8 mouse cellular contexts compared by ENCODE assay signal in genomic region chr1:167691911-167692682, GRCm38 (mm10). TPM values are rescaled to one million over a fixed set of nuclear protein-coding genes. Genes with fewer than 3 reads are reported as not detected.
DNase-seq lines count a peak whose midpoint lies in the region; ATAC-seq and TF ChIP-seq lines count a peak whose summit lies in the region.

No protein-coding gene starts in this region.

- no peak overlapping the region; the same call in 1 of the 2 replicates for H3K4me2 ChIP-seq in forebrain, embryonic 16.5 days (ENCODE audit: low read length)
- peak overlapping the region; percentile 20; the same call in 1 of the 2 replicates for H3K4me2 ChIP-seq in liver, embryonic 15.5 days

- H3K9me3 ChIP-seq in E14TG2a.4 (ENCODE audit: low read length): peaks cover 7% of the 10 kb centered on the region; the same call in 1 of the 2 replicates
- H3K9me3 ChIP-seq in forebrain, embryonic 16.5 days (ENCODE audit: control insufficient read depth, low read length): no peaks in the 10 kb centered on the region
- no peaks in the 10 kb centered on the region for H3K9me3 ChIP-seq in liver, embryonic 15.5 days (replicated peaks)

- no peak for ATAC-seq in forebrain, embryonic 16.5 days
- no peak for ATAC-seq in liver, embryonic 15.5 days (ENCODE audit: insufficient read depth)

- peak overlapping the region; percentile 60 for H3K4me3 ChIP-seq in E14TG2a.4 (replicated peaks; ENCODE audit: low read length)
- H3K4me3 ChIP-seq in forebrain, embryonic 16.5 days (replicated peaks; ENCODE audit: low read length): 0 out of 2 replicates have a peak overlapping the region, but pooled peaks have one; percentile 15
- no peak overlapping the region for H3K4me3 ChIP-seq in liver, embryonic 15.5 days (replicated peaks)

- WGBS in forebrain, embryonic 16.5 days: under 1% methylated on average over 44 of the region's 44 CpGs
- WGBS in liver, embryonic 15.5 days (ENCODE audit: insufficient replicate concordance): under 1% methylated on average over 44 of the region's 44 CpGs

- peak; percentile 30 to 39 for DNase-seq in cerebellum, postnatal 10 days
- DNase-seq in cerebellum, adult 18-20 months: no peak
- no peak for DNase-seq in ovary, postnatal 14 days (ENCODE audit: low spot score)
- DNase-seq in urinary bladder, postnatal 36 days (ENCODE audit: low spot score in 2 of 2): no peak
- no peak for DNase-seq in thymus, postnatal 10 days (ENCODE audit: low spot score in 2 of 2)

- H3K4me1 ChIP-seq in E14TG2a.4 (replicated peaks; ENCODE audit: low read depth, low read length): peaks cover 32% of the 10 kb centered on the region
- H3K4me1 ChIP-seq in forebrain, embryonic 16.5 days (replicated peaks; ENCODE audit: control insufficient read depth, insufficient read depth, low read length): peaks cover 19% of the 10 kb centered on the region
- peaks cover 4% of the 10 kb centered on the region; the same call in 1 of the 2 replicates for H3K4me1 ChIP-seq in liver, embryonic 15.5 days (replicated peaks)

- H3K36me3 ChIP-seq in E14TG2a.4 (ENCODE audit: insufficient read depth, low read length): no peaks in the 10 kb centered on the region
- H3K36me3 ChIP-seq in forebrain, embryonic 16.5 days (ENCODE audit: control insufficient read depth, insufficient read depth): no peaks in the 10 kb centered on the region
- no peaks in the 10 kb centered on the region for H3K36me3 ChIP-seq in liver, embryonic 15.5 days (replicated peaks)

- no peak for TF ChIP-seq CTCF in E14TG2a.4 (conservative IDR thresholded peaks at IDR 0.05; ENCODE audit: low read length)

- no peak overlapping the region for H3K27ac ChIP-seq in forebrain, embryonic 16.5 days (ENCODE audit: low read length)
- H3K27ac ChIP-seq in liver, embryonic 15.5 days (replicated peaks): no peak overlapping the region

- H3K9ac ChIP-seq in forebrain, embryonic 16.5 days (replicated peaks; ENCODE audit: low read depth, low read length): no peak overlapping the region
- no peak overlapping the region for H3K9ac ChIP-seq in liver, embryonic 15.5 days

- peaks cover 93% of the 10 kb centered on the region for H3K27me3 ChIP-seq in E14TG2a.4 (ENCODE audit: insufficient read depth, low read length)
- peaks cover 76% of the 10 kb centered on the region for H3K27me3 ChIP-seq in forebrain, embryonic 16.5 days (replicated peaks; ENCODE audit: control insufficient read depth, insufficient read depth, low read length)
- peaks cover 91% of the 10 kb centered on the region for H3K27me3 ChIP-seq in liver, embryonic 15.5 days

RNA-seq across cellular contexts. Expression of gene Lmx1a, which starts 3.1 kb away (rescaled TPM):
- polyA plus RNA-seq in forebrain, embryonic 16.5 days (2015; fragmentation: Nextera tagmentation; extraction: Ambion mirVana): 1.5 TPM in 2 replicates
- 0.07 and 0.09 TPM in 2 replicates for polyA plus RNA-seq in liver, embryonic 15.5 days (2015; fragmentation: Nextera tagmentation; extraction: Ambion mirVana)

Comparison
In these comparisons a context has a peak if more than half of its experiments do, and no peak if none do; other contexts are left out.
1. DNase-seq: peak in cerebellum, postnatal 10 days (2 of 2); none in cerebellum, adult 18-20 months (0 of 2), ovary, postnatal 14 days (single experiment), urinary bladder, postnatal 36 days (0 of 2) and thymus, postnatal 10 days (0 of 2).